Mouse (Mus musculus) CH12.LX (cell line): Measurements from ENCODE around the gene Dnah17. TPM values are rescaled to one million over a fixed set of nuclear protein-coding genes. Genes with fewer than 3 reads are reported as not detected.

Experiments used
- DNase-seq: peaks from one replicate; pipeline ENCODE4 v3.0.0-alpha.2; 2013; ENCODE audit errors: extremely low read depth
- H3K27ac ChIP-seq: 2 replicates; pipeline ENCODE4 v1.5.1; 2012; ENCODE audit warnings: low read depth, mild to moderate bottlenecking, control low read depth, moderate library complexity; ENCODE audit not compliant: insufficient read depth
- H3K27me3 ChIP-seq: replicated peaks from 2 replicates; pipeline ENCODE3; 2012; ENCODE audit warnings: inconsistent platforms
- H3K36me3 ChIP-seq, 2 experiments: replicated peaks in 1 of 2; 2 replicates each; pipeline versions ENCODE3 to v1.6.1; 2012; ENCODE audit warnings: inconsistent platforms in 1 of 2, low read length in 1 of 2, mild to moderate bottlenecking in 1 of 2, mixed read lengths in 1 of 2, moderate library complexity in 1 of 2; ENCODE audit not compliant: control insufficient read depth in 1 of 2, insufficient read depth in 1 of 2
- H3K4me1 ChIP-seq, 2 experiments: 2 replicates each; pipeline ENCODE4 v1.6.1; 2012; ENCODE audit warnings: inconsistent platforms in 1 of 2, moderate library complexity in 1 of 2; ENCODE audit not compliant: insufficient read depth in 2 of 2, control insufficient read depth in 1 of 2
- H3K4me2 ChIP-seq: 2 replicates; pipeline ENCODE4 v1.6.1; 2012; ENCODE audit warnings: low read depth, mild to moderate bottlenecking, control low read depth; ENCODE audit not compliant: poor library complexity, insufficient read depth, severe bottlenecking
- H3K4me3 ChIP-seq, 3 experiments: fragments of 150-350 bp in 1 of 3; sonication (generic) in 1 of 3; replicated peaks in 1 of 3; 2 replicates each; pipeline versions ENCODE3 to v1.5.1; 2011 to 2012; ENCODE audit warnings: low read depth in 2 of 3, low read length in 2 of 3, mild to moderate bottlenecking in 2 of 3, moderate library complexity in 2 of 3, control low read depth in 1 of 3, improper control_type of control experiment in 1 of 3, inconsistent platforms in 1 of 3, mixed read lengths in 1 of 3; ENCODE audit not compliant: poor library complexity in 1 of 3
- H3K79me2 ChIP-seq: replicated peaks from 2 replicates; pipeline ENCODE4 v1.6.1; 2012; ENCODE audit warnings: mild to moderate bottlenecking, moderate library complexity; ENCODE audit not compliant: control insufficient read depth, poor library complexity, insufficient read depth, severe bottlenecking; ENCODE audit errors: extremely low read depth
- H3K9ac ChIP-seq: 2 replicates; pipeline ENCODE4 v1.6.1; 2012; ENCODE audit warnings: low read depth, mild to moderate bottlenecking, control low read depth, moderate library complexity; ENCODE audit not compliant: insufficient read depth
- H3K9me3 ChIP-seq: replicated peaks from 2 replicates; pipeline ENCODE3; 2012; ENCODE audit warnings: low read length, inconsistent platforms, mixed read lengths
- BHLHE40 ChIP-seq: IDR thresholded peaks from 2 replicates; pipeline ENCODE4 v1.6.1; 2011; ENCODE audit warnings: mild to moderate bottlenecking, low read depth, low read length, improper control_type of control experiment
- CHD1 ChIP-seq: IDR thresholded peaks from 2 replicates; pipeline ENCODE4 v1.6.1; 2012; ENCODE audit warnings: low read depth, low read length, improper control_type of control experiment, inconsistent platforms
- CHD2 ChIP-seq: IDR thresholded peaks from 2 replicates; pipeline ENCODE4 v1.6.1; 2011; ENCODE audit warnings: low read length, improper control_type of control experiment
- CTCF ChIP-seq, 2 experiments: IDR thresholded peaks in 1 of 2; conservative IDR thresholded peaks in 1 of 2; 2 replicates each; pipeline ENCODE4 v1.5.1; 2011 to 2012; ENCODE audit warnings: low read depth in 2 of 2, low read length in 2 of 2, improper control_type of control experiment in 1 of 2, inconsistent platforms in 1 of 2, mild to moderate bottlenecking in 1 of 2, moderate library complexity in 1 of 2
- E2F4 ChIP-seq: IDR thresholded peaks from 2 replicates; pipeline ENCODE4 v1.6.1; 2011; ENCODE audit warnings: low read depth, low read length, improper control_type of control experiment; ENCODE audit not compliant: insufficient replicate concordance
- ELF1 ChIP-seq: IDR thresholded peaks from 2 replicates; pipeline ENCODE4 v1.6.1; 2014; ENCODE audit warnings: low read depth, mild to moderate bottlenecking, inconsistent platforms, low read length, improper control_type of control experiment
- EP300 ChIP-seq: IDR thresholded peaks from 2 replicates; pipeline ENCODE4 v1.6.1; 2011; ENCODE audit warnings: low read length, improper control_type of control experiment
- ETS1 ChIP-seq: conservative IDR thresholded peaks from 2 replicates; pipeline ENCODE4 v1.6.1; 2012; ENCODE audit warnings: low read depth, mild to moderate bottlenecking, inconsistent platforms, low read length, improper control_type of control experiment, moderate library complexity
- GABPA ChIP-seq: IDR thresholded peaks from 2 replicates; pipeline ENCODE4 v1.6.1; 2012; ENCODE audit warnings: low read depth, low read length, improper control_type of control experiment, inconsistent platforms; ENCODE audit not compliant: insufficient replicate concordance
- HCFC1 ChIP-seq: IDR thresholded peaks from 2 replicates; pipeline ENCODE4 v1.6.1; 2012; ENCODE audit warnings: low read depth, mild to moderate bottlenecking, inconsistent platforms, low read length, improper control_type of control experiment
- IRF4 ChIP-seq: IDR thresholded peaks from 2 replicates; pipeline ENCODE4 v1.6.1; 2014; ENCODE audit warnings: low read depth, mild to moderate bottlenecking, inconsistent platforms, low read length, improper control_type of control experiment
- JUN ChIP-seq: IDR thresholded peaks from 2 replicates; pipeline ENCODE4 v1.6.1; 2011; ENCODE audit warnings: low read depth, mild to moderate bottlenecking, low read length, improper control_type of control experiment, moderate library complexity; ENCODE audit not compliant: insufficient read depth
- JUND ChIP-seq: conservative IDR thresholded peaks from 2 replicates; pipeline ENCODE4 v1.6.1; 2011; ENCODE audit warnings: low read depth, low read length, improper control_type of control experiment
- KAT2A ChIP-seq: IDR thresholded peaks from 2 replicates; pipeline ENCODE4 v1.6.1; 2012; ENCODE audit warnings: low read length, improper control_type of control experiment, inconsistent platforms; ENCODE audit not compliant: insufficient replicate concordance
- MAFK ChIP-seq: IDR thresholded peaks from 2 replicates; pipeline ENCODE4 v1.6.1; 2011; ENCODE audit warnings: low read length, improper control_type of control experiment; ENCODE audit not compliant: insufficient replicate concordance
- MAX ChIP-seq: IDR thresholded peaks from 2 replicates; pipeline ENCODE4 v1.6.1; 2011; ENCODE audit warnings: low read length, improper control_type of control experiment
- MAZ ChIP-seq: IDR thresholded peaks from 2 replicates; pipeline ENCODE4 v1.6.1; 2012; ENCODE audit warnings: low read depth, mild to moderate bottlenecking, inconsistent platforms, low read length, improper control_type of control experiment, moderate library complexity
- MEF2A ChIP-seq: IDR thresholded peaks from 2 replicates; pipeline ENCODE4 v1.6.1; 2014; ENCODE audit warnings: low read depth, mild to moderate bottlenecking, inconsistent platforms, low read length, improper control_type of control experiment, borderline replicate concordance
- MXI1 ChIP-seq: IDR thresholded peaks from 2 replicates; pipeline ENCODE4 v1.6.1; 2011; ENCODE audit warnings: mild to moderate bottlenecking, low read depth, low read length, improper control_type of control experiment
- MYC ChIP-seq: IDR thresholded peaks from 2 replicates; pipeline ENCODE4 v1.6.1; 2011; ENCODE audit warnings: low read depth, mild to moderate bottlenecking, improper control_type of control experiment, low read length
- NELFE ChIP-seq: IDR thresholded peaks from 2 replicates; pipeline ENCODE4 v1.6.1; 2011; ENCODE audit warnings: low read depth, low read length, improper control_type of control experiment
- NRF1 ChIP-seq: IDR thresholded peaks from 2 replicates; pipeline ENCODE4 v1.6.1; 2014; ENCODE audit warnings: low read depth, mild to moderate bottlenecking, inconsistent platforms, low read length, improper control_type of control experiment, moderate library complexity
- PAX5 ChIP-seq: IDR thresholded peaks from 2 replicates; pipeline ENCODE4 v1.6.1; 2012; ENCODE audit warnings: low read length, inconsistent platforms, mixed read lengths
- POLR2A ChIP-seq: IDR thresholded peaks from 2 replicates; pipeline ENCODE4 v1.6.1; 2011; ENCODE audit warnings: low read depth, mild to moderate bottlenecking, improper control_type of control experiment, low read length
- POLR2AphosphoS2 ChIP-seq: IDR thresholded peaks from 2 replicates; pipeline ENCODE4 v1.6.1; 2011; ENCODE audit warnings: low read depth, low read length, improper control_type of control experiment
- RAD21 ChIP-seq: IDR thresholded peaks from 2 replicates; pipeline ENCODE4 v1.6.1; 2011; ENCODE audit warnings: low read depth, mild to moderate bottlenecking, low read length, improper control_type of control experiment, moderate library complexity
- RCOR1 ChIP-seq: conservative IDR thresholded peaks from 2 replicates; pipeline ENCODE4 v1.6.1; 2012; ENCODE audit warnings: low read depth, mild to moderate bottlenecking, inconsistent platforms, low read length, improper control_type of control experiment
- SIN3A ChIP-seq: IDR thresholded peaks from 2 replicates; pipeline ENCODE4 v1.6.1; 2012; ENCODE audit warnings: low read length, improper control_type of control experiment, inconsistent platforms
- SMC3 ChIP-seq: IDR thresholded peaks from 2 replicates; pipeline ENCODE4 v1.6.1; 2011; ENCODE audit warnings: low read depth, low read length, improper control_type of control experiment
- TBP ChIP-seq: conservative IDR thresholded peaks from 2 replicates; pipeline ENCODE4 v1.6.1; 2011; ENCODE audit warnings: low read depth, low read length, improper control_type of control experiment
- TCF12 ChIP-seq: IDR thresholded peaks from 2 replicates; pipeline ENCODE4 v1.6.1; 2014; ENCODE audit warnings: low read depth, mild to moderate bottlenecking, inconsistent platforms, low read length, improper control_type of control experiment
- UBTF ChIP-seq: IDR thresholded peaks from 2 replicates; pipeline ENCODE4 v1.6.1; 2012; ENCODE audit warnings: low read depth, mild to moderate bottlenecking, inconsistent platforms, low read length, improper control_type of control experiment, moderate library complexity
- USF1 ChIP-seq: IDR thresholded peaks from 2 replicates; pipeline ENCODE4 v1.6.1; 2014; ENCODE audit warnings: low read depth, mild to moderate bottlenecking, inconsistent platforms, low read length, improper control_type of control experiment
- USF2 ChIP-seq: conservative IDR thresholded peaks from 2 replicates; pipeline ENCODE4 v1.6.1; 2011; ENCODE audit warnings: low read depth, low read length, improper control_type of control experiment
- ZC3H11A ChIP-seq: IDR thresholded peaks from 2 replicates; pipeline ENCODE4 v1.6.1; 2012; ENCODE audit warnings: low read depth, mild to moderate bottlenecking, inconsistent platforms, low read length, improper control_type of control experiment
- ZKSCAN1 ChIP-seq: IDR thresholded peaks from 2 replicates; pipeline ENCODE4 v1.6.1; 2012; ENCODE audit warnings: low read depth, inconsistent platforms, low read length, improper control_type of control experiment, borderline replicate concordance
- ZMIZ1 ChIP-seq: IDR thresholded peaks from 2 replicates; pipeline ENCODE4 v1.6.1; 2012; ENCODE audit warnings: low read depth, mild to moderate bottlenecking, inconsistent platforms, low read length, improper control_type of control experiment
- ZNF384 ChIP-seq: IDR thresholded peaks from 2 replicates; pipeline ENCODE4 v1.6.1; 2012; ENCODE audit warnings: low read depth, low read length, improper control_type of control experiment, inconsistent platforms
- dilution Hi-C: fragments of 300-500 bp; cut with MboI; formaldehyde crosslinking; loops from 2 replicates; pipeline ENCODE4 v1.14.3; 2020; ENCODE audit warnings: low sequenced_read_pairs; ENCODE audit not compliant: extremely low pct_unique_long_range_greater_than_20kb, extremely low pct_ligation_motif_present
- in situ Hi-C: fragments of 300-500 bp; cut with MboI; formaldehyde crosslinking; loops from 3 replicates; pipeline ENCODE4 v1.14.3; 2019; ENCODE audit warnings: low sequenced_read_pairs, low pct_ligation_motif_present, low pct_unique_long_range_greater_than_20kb, mixed read lengths
- polyA plus RNA-seq: library from polyadenylated mRNA; unstranded; fragments of >175 nt; gene quantifications from 2 replicates; pipeline ENCODE4 v1.2.1, GENCODE M21; 2012; ENCODE audit warnings: low read depth; ENCODE audit not compliant: insufficient read length
- total RNA-seq, 2 experiments: library from RNA; depleted of rRNA; stranded (reverse); fragments of 300-350 nt in 1 of 2; fragments of >200 nt in 1 of 2; gene quantifications; 2 replicates each; pipeline ENCODE4 v1.2.3; 2012 to 2014

The Dnah17 gene
- total and polyA plus RNA-seq, 3 experiments, result 0.08 to 0.23 TPM; not detected in 1

DNA sequence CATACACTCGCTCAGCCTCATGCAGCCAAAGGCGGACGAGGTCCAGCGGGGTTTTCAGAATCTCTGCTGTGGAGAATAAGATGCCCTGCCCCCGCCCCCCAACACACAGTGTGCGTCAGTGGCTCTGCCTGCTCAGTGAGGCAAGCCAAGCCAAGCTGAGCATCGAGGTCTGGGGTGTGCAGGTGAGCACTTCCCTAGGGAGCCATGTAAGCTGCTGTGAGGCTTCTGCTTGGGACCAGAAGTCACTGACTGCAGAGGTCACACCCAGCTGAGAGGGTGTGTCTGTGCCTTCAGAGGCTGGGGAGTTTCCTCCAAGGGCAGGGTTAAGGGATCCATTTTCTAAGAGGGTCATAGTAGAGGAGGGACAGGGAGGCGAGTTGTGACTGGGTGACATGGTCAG lies 62.8 kb downstream of the Dnah17 start:
- TF ChIP-seq USF2 (no peak), JUND (no peak), EP300 (peak; percentile 24; the same call in 1 of the 2 replicates), ETS1 (peak; percentile 84), MXI1 (0 out of 2 replicates have a peak, but pooled peaks have one; percentile 20), IRF4 (no peak), USF1 (no peak), RCOR1 (0 out of 2 replicates have a peak, but pooled peaks have one; percentile 33), ELF1 (no peak), ZNF384 (no peak), TCF12 (peak; percentile 46; the same call in 1 of the 2 replicates), POLR2A (no peak), RAD21 (no peak), NRF1 (no peak), HCFC1 (no peak), ZC3H11A (no peak), CTCF (conservative IDR thresholded peaks at IDR 0.05 in 1 of 2, IDR thresholded peaks at IDR 0.05 in 1 of 2; ENCODE audit: low read depth in 2 of 2, low read length in 2 of 2) (no peak), SMC3 (no peak), ZKSCAN1 (no peak), BHLHE40 (peak; percentile 74), TBP (no peak), GABPA (no peak), JUN (no peak), CHD1 (no peak), UBTF (no peak), MAX (peak; percentile 35; the same call in 1 of the 2 replicates), MAFK (no peak), MAZ (0 out of 2 replicates have a peak, but pooled peaks have one; percentile 43), KAT2A (0 out of 2 replicates have a peak, but pooled peaks have one; percentile 11), PAX5 (no peak), MEF2A (peak; percentile 46; the same call in 1 of the 2 replicates), POLR2AphosphoS2 (no peak), E2F4 (no peak), SIN3A (no peak), CHD2 (0 out of 2 replicates have a peak, but pooled peaks have one; percentile 39), MYC (no peak), ZMIZ1 (no peak), NELFE (no peak)
- in situ Hi-C loops, result no loop called here
- H3K4me3 ChIP-seq, result no peak overlapping the region
- H3K27me3 ChIP-seq, result peaks cover 94% of the 10 kb centered on the region
- H3K27ac ChIP-seq, result no peak overlapping the region
- H3K79me2 ChIP-seq, result no peaks in the 10 kb centered on the region
- no peaks in the 10 kb centered on the region for H3K36me3 ChIP-seq
- H3K4me2 ChIP-seq, result no peak overlapping the region
- peaks cover 18 to 27% of the 10 kb centered on the region in 2 experiments for H3K4me1 ChIP-seq
- DNase-seq, result peak; percentile 66
- dilution Hi-C loops, result no loop called here
- H3K9ac ChIP-seq, result no peak overlapping the region
- no peaks in the 10 kb centered on the region for H3K9me3 ChIP-seq
